Mouse (Mus musculus) cortical plate, adult 2 months (tissue): Measurements from ENCODE around the gene Msl2. TPM values are rescaled to one million over a fixed set of nuclear protein-coding genes. Genes with fewer than 3 reads are reported as not detected.

Source experiments
- H3K27ac ChIP-seq: fragments of 200-500 bp; 2 replicates; pipeline ENCODE4 v1.5.1; 2012; ENCODE audit warnings: low read length, control low read depth, inconsistent platforms; ENCODE audit not compliant: insufficient read depth
- H3K4me1 ChIP-seq: fragments of 200-500 bp; 2 replicates; pipeline ENCODE4 v1.6.1; 2011; ENCODE audit warnings: low read length; ENCODE audit not compliant: control insufficient read depth, insufficient read depth
- H3K4me3 ChIP-seq: fragments of 200-500 bp; 2 replicates; pipeline ENCODE4 v1.5.1; 2011; ENCODE audit warnings: mild to moderate bottlenecking, low read length, control low read depth; ENCODE audit not compliant: insufficient read depth
- CTCF ChIP-seq: fragments of 200-500 bp; IDR thresholded peaks from 2 replicates; pipeline ENCODE4 v1.5.1; 2011; ENCODE audit warnings: mild to moderate bottlenecking, control low read depth, low read length; ENCODE audit not compliant: insufficient read depth; ENCODE audit errors: extremely low read depth
- POLR2A ChIP-seq: fragments of 200-500 bp; IDR thresholded peaks from 2 replicates; pipeline ENCODE4 v1.6.1; 2011; ENCODE audit warnings: mild to moderate bottlenecking, low read length, control low read depth; ENCODE audit not compliant: insufficient read depth; ENCODE audit errors: extremely low read depth
- polyA plus RNA-seq: library from polyadenylated mRNA; depleted of rRNA; stranded (reverse); fragments of >200 nt; gene quantifications from 2 replicates; pipeline ENCODE4 v1.2.3, GENCODE M21; 2012; rRNA removed

The Msl2 gene
- polyA plus RNA-seq, 1 experiment, result 24.7 TPM

- TF ChIP-seq POLR2A (no peak), CTCF (no peak)
- H3K4me3 ChIP-seq, result no peak overlapping the region
- no peak overlapping the region for H3K27ac ChIP-seq
- H3K4me1 ChIP-seq, result peaks cover 2% of the 10 kb centered on the region
These were observed 39.4 kb downstream of the Msl2 start for GRCm38 (mm10) chr9:101113317-101113716.

GRCm38 (mm10) chr9:101114182-101114884 lies 40.4 kb downstream of the Msl2 start:
- Histone ChIP-seq H3K27ac (no peak overlapping the region), H3K4me1 (peaks cover 2% of the 10 kb centered on the region), H3K4me3 (no peak overlapping the region)
- TF ChIP-seq POLR2A (no peak), CTCF (no peak)

GRCm38 (mm10) chr9:101143635-101144034 lies 69.7 kb downstream of the Msl2 start:
- Histone ChIP-seq H3K4me3 (no peak overlapping the region), H3K4me1 (no peaks in the 10 kb centered on the region), H3K27ac (no peak overlapping the region)
- no peak for TF ChIP-seq POLR2A
- TF ChIP-seq CTCF, result no peak

GRCm38 (mm10) chr9:101152872-101153271 lies 79.0 kb downstream of the Msl2 start:
- Histone ChIP-seq H3K4me1 (no peaks in the 10 kb centered on the region), H3K27ac (no peak overlapping the region), H3K4me3 (no peak overlapping the region)
- TF ChIP-seq CTCF (no peak), POLR2A (no peak)

Other genes starting within 250 kb of the Msl2 start
- gene Pccb, start 39.2 kb upstream of the Msl2 start, polyA plus RNA-seq, result 67.1 and 69.9 TPM in 2 replicates
- gene Ppp2r3a, start 177.7 kb downstream of the Msl2 start, polyA plus RNA-seq, result 18.8 and 19.5 TPM in 2 replicates